Mouse (Mus musculus): ENCODE results near the gene Polr2e. TPM values are rescaled to one million over a fixed set of nuclear protein-coding genes. Genes with fewer than 3 reads are reported as not detected.

Gene Polr2e
- polyA plus RNA-seq, 1 experiment from 2014 or later: 182 TPM

- H3K9ac ChIP-seq (ENCODE audit: low read depth, low read length): peak overlapping the region; percentile 18
- H3K4me3 ChIP-seq (ENCODE audit: low read depth, low read length): peak overlapping the region; percentile 56
- 6% methylated on average over 15 of the region's 15 CpGs for WGBS (ENCODE audit: insufficient replicate concordance)
- H3K27me3 ChIP-seq (ENCODE audit: control insufficient read depth, insufficient read depth, low read length): peaks cover 20% of the 10 kb centered on the region
- H3K4me1 ChIP-seq (ENCODE audit: control insufficient read depth, insufficient read depth, low read length): peaks cover 14% of the 10 kb centered on the region
- peak overlapping the region; percentile 65 for H3K4me2 ChIP-seq
- no peak overlapping the region for H3K27ac ChIP-seq (ENCODE audit: low read depth, low read length)
- no peaks in the 10 kb centered on the region for H3K9me3 ChIP-seq (replicated peaks; ENCODE audit: control insufficient read depth, low read length)
- ATAC-seq (replicated peaks; ENCODE audit: insufficient number of reproducible peaks, low FRiP score, low TSS enrichment): no peak
- H3K36me3 ChIP-seq (ENCODE audit: control insufficient read depth, insufficient read depth, low read length): peaks cover 22% of the 10 kb centered on the region
Observed at GRCm38 (mm10) chr10:79997819-79998218, 41.8 kb downstream of the Polr2e start.

GRCm38 (mm10) chr10:79997034-79997760 lies 42.4 kb downstream of the Polr2e start:
- ATAC-seq (replicated peaks; ENCODE audit: insufficient number of reproducible peaks, low FRiP score, low TSS enrichment): no peak; the same call in 1 of the 2 replicates
- Histone ChIP-seq H3K4me1 (ENCODE audit: control insufficient read depth, insufficient read depth, low read length) (peaks cover 10% of the 10 kb centered on the region), H3K27me3 (ENCODE audit: control insufficient read depth, insufficient read depth, low read length) (peaks cover 14% of the 10 kb centered on the region), H3K9ac (ENCODE audit: low read depth, low read length) (peak overlapping the region; percentile 70), H3K36me3 (ENCODE audit: control insufficient read depth, insufficient read depth, low read length) (peaks cover 27% of the 10 kb centered on the region), H3K4me2 (peak overlapping the region; percentile 65), H3K9me3 (replicated peaks; ENCODE audit: control insufficient read depth, low read length) (no peaks in the 10 kb centered on the region), H3K27ac (ENCODE audit: low read depth, low read length) (peak overlapping the region; percentile 69; the same call in 1 of the 2 replicates), H3K4me3 (ENCODE audit: low read depth, low read length) (peak overlapping the region; percentile 56)
- WGBS (ENCODE audit: insufficient replicate concordance): under 1% methylated on average over 35 of the region's 35 CpGs

GRCm38 (mm10) chr10:79996272-79997033 lies 43.1 kb downstream of the Polr2e start, which contains the start of gene Abca7:
Gene Abca7, plus strand, starts transcription at chr10:79996494.
- Histone ChIP-seq H3K27ac (ENCODE audit: low read depth, low read length) (peak within 1 kb of the TSS; percentile 69), H3K9ac (ENCODE audit: low read depth, low read length) (peak within 1 kb of the TSS; percentile 70), H3K27me3 (ENCODE audit: control insufficient read depth, insufficient read depth, low read length) (peaks cover 8% of the 10 kb centered on the region), H3K9me3 (replicated peaks; ENCODE audit: control insufficient read depth, low read length) (no peaks in the 10 kb centered on the region), H3K4me1 (ENCODE audit: control insufficient read depth, insufficient read depth, low read length) (peaks cover 10% of the 10 kb centered on the region), H3K4me2 (peak within 1 kb of the TSS; percentile 65), H3K4me3 (ENCODE audit: low read depth, low read length) (peak within 1 kb of the TSS; percentile 56), H3K36me3 (ENCODE audit: control insufficient read depth, insufficient read depth, low read length) (peaks cover 34% of the 10 kb centered on the region)
- WGBS (ENCODE audit: insufficient replicate concordance): 2% methylated on average over 34 of the region's 34 CpGs
- peak; percentile 82 for ATAC-seq (replicated peaks; ENCODE audit: insufficient number of reproducible peaks, low FRiP score, low TSS enrichment)

- Histone ChIP-seq H3K9me3 (replicated peaks; ENCODE audit: control insufficient read depth, low read length) (no peaks in the 10 kb centered on the region), H3K4me2 (no peak overlapping the region), H3K9ac (ENCODE audit: low read depth, low read length) (no peak overlapping the region), H3K4me1 (ENCODE audit: control insufficient read depth, insufficient read depth, low read length) (peaks cover 10% of the 10 kb centered on the region), H3K27me3 (ENCODE audit: control insufficient read depth, insufficient read depth, low read length) (0 out of 2 replicates have a peak, but pooled peaks cover 4% of the 10 kb centered on the region), H3K27ac (ENCODE audit: low read depth, low read length) (peak overlapping the region; percentile 29; the same call in 1 of the 2 replicates), H3K36me3 (ENCODE audit: control insufficient read depth, insufficient read depth, low read length) (peaks cover 41% of the 10 kb centered on the region), H3K4me3 (ENCODE audit: low read depth, low read length) (no peak overlapping the region)
- ATAC-seq (replicated peaks; ENCODE audit: insufficient number of reproducible peaks, low FRiP score, low TSS enrichment): no peak
- WGBS (ENCODE audit: insufficient replicate concordance): 74% methylated on average over 1 of the region's 1 CpGs
Observed at GRCm38 (mm10) chr10:79995636-79996035, 44.0 kb downstream of the Polr2e start.

- Histone ChIP-seq H3K36me3 (ENCODE audit: control insufficient read depth, insufficient read depth, low read length) (peaks cover 41% of the 10 kb centered on the region), H3K4me2 (no peak overlapping the region), H3K4me3 (ENCODE audit: low read depth, low read length) (no peak overlapping the region), H3K27me3 (ENCODE audit: control insufficient read depth, insufficient read depth, low read length) (0 out of 2 replicates have a peak, but pooled peaks cover 4% of the 10 kb centered on the region), H3K9ac (ENCODE audit: low read depth, low read length) (no peak overlapping the region), H3K9me3 (replicated peaks; ENCODE audit: control insufficient read depth, low read length) (no peaks in the 10 kb centered on the region), H3K27ac (ENCODE audit: low read depth, low read length) (peak overlapping the region; percentile 24; the same call in 1 of the 2 replicates), H3K4me1 (ENCODE audit: control insufficient read depth, insufficient read depth, low read length) (peaks cover 14% of the 10 kb centered on the region)
- WGBS (ENCODE audit: insufficient replicate concordance): 88% methylated on average over 16 of the region's 16 CpGs
- no peak for ATAC-seq (replicated peaks; ENCODE audit: insufficient number of reproducible peaks, low FRiP score, low TSS enrichment)
Observed at GRCm38 (mm10) chr10:79994397-79995115, 45.0 kb downstream of the Polr2e start.

- H3K9me3 ChIP-seq (replicated peaks; ENCODE audit: control insufficient read depth, low read length): no peaks in the 10 kb centered on the region
- H3K9ac ChIP-seq (ENCODE audit: low read depth, low read length): no peak overlapping the region
- no peak overlapping the region for H3K27ac ChIP-seq (ENCODE audit: low read depth, low read length)
- no peak overlapping the region for H3K4me2 ChIP-seq
- H3K4me3 ChIP-seq (ENCODE audit: low read depth, low read length): no peak overlapping the region
- H3K4me1 ChIP-seq (ENCODE audit: control insufficient read depth, insufficient read depth, low read length): peaks cover 26% of the 10 kb centered on the region
- WGBS (ENCODE audit: insufficient replicate concordance): 86% methylated on average over 6 of the region's 6 CpGs
- peaks cover 41% of the 10 kb centered on the region for H3K36me3 ChIP-seq (ENCODE audit: control insufficient read depth, insufficient read depth, low read length)
- ATAC-seq (replicated peaks; ENCODE audit: insufficient number of reproducible peaks, low FRiP score, low TSS enrichment): no peak
- H3K27me3 ChIP-seq (ENCODE audit: control insufficient read depth, insufficient read depth, low read length): no peaks in the 10 kb centered on the region
Observed at GRCm38 (mm10) chr10:79991548-79991947, 48.0 kb downstream of the Polr2e start.

- H3K27me3 ChIP-seq (ENCODE audit: control insufficient read depth, insufficient read depth, low read length): no peaks in the 10 kb centered on the region
- ATAC-seq (replicated peaks; ENCODE audit: insufficient number of reproducible peaks, low FRiP score, low TSS enrichment): no peak
- WGBS (ENCODE audit: insufficient replicate concordance): 64% methylated on average over 12 of the region's 12 CpGs
- peak overlapping the region; percentile 20 for H3K4me3 ChIP-seq (ENCODE audit: low read depth, low read length)
- no peak overlapping the region for H3K27ac ChIP-seq (ENCODE audit: low read depth, low read length)
- H3K9ac ChIP-seq (ENCODE audit: low read depth, low read length): no peak overlapping the region
- H3K4me1 ChIP-seq (ENCODE audit: control insufficient read depth, insufficient read depth, low read length): peaks cover 31% of the 10 kb centered on the region
- H3K4me2 ChIP-seq: peak overlapping the region; percentile 81
- H3K9me3 ChIP-seq (replicated peaks; ENCODE audit: control insufficient read depth, low read length): no peaks in the 10 kb centered on the region
- peaks cover 41% of the 10 kb centered on the region for H3K36me3 ChIP-seq (ENCODE audit: control insufficient read depth, insufficient read depth, low read length)
Observed at GRCm38 (mm10) chr10:79991099-79991498, 48.5 kb downstream of the Polr2e start.

- WGBS (ENCODE audit: insufficient replicate concordance): 13% methylated on average over 15 of the region's 15 CpGs
- H3K4me3 ChIP-seq (ENCODE audit: low read depth, low read length): peak overlapping the region; percentile 77
- ATAC-seq (replicated peaks; ENCODE audit: insufficient number of reproducible peaks, low FRiP score, low TSS enrichment): no peak
- peak overlapping the region; percentile 96 for H3K27ac ChIP-seq (ENCODE audit: low read depth, low read length)
- H3K9me3 ChIP-seq (replicated peaks; ENCODE audit: control insufficient read depth, low read length): no peaks in the 10 kb centered on the region
- peaks cover 39% of the 10 kb centered on the region for H3K36me3 ChIP-seq (ENCODE audit: control insufficient read depth, insufficient read depth, low read length)
- peak overlapping the region; percentile 96 for H3K9ac ChIP-seq (ENCODE audit: low read depth, low read length)
- H3K4me2 ChIP-seq: peak overlapping the region; percentile 81
- no peaks in the 10 kb centered on the region for H3K27me3 ChIP-seq (ENCODE audit: control insufficient read depth, insufficient read depth, low read length)
- peaks cover 34% of the 10 kb centered on the region for H3K4me1 ChIP-seq (ENCODE audit: control insufficient read depth, insufficient read depth, low read length)
Observed at GRCm38 (mm10) chr10:79989870-79990269, 49.7 kb downstream of the Polr2e start.
